ENCODE assay signal across 19 mouse cellular contexts in genomic region chr9:100978666-100979065, GRCm38 (mm10).
"Had no signal": no experiment of that assay in that cellular context is flagged by ENCODE, and none has a peak within 500 bp of the region (broad histone marks: within the 10 kb centered on the region; RNA-seq: fewer than 3 reads in every experiment).

No protein-coding gene starts in this region.

- H3K27me3 ChIP-seq: heart, embryonic 12.5 days; hindbrain, embryonic 12.5 days; intestine, embryonic 15.5 days; kidney, embryonic 15.5 days; limb, embryonic 12.5 days; liver, embryonic 12.5 days had no signal

- H3K36me3 ChIP-seq: intestine, embryonic 15.5 days; liver, embryonic 12.5 days had no signal

- H3K4me3 ChIP-seq: gastrocnemius, adult 2 months; heart, embryonic 12.5 days; hindbrain, embryonic 10.5 days; hindbrain, embryonic 12.5 days; intestine, embryonic 15.5 days; kidney, embryonic 15.5 days; limb, embryonic 12.5 days; liver, embryonic 12.5 days had no signal

- H3K27ac ChIP-seq: gastrocnemius, adult 2 months; hindbrain, embryonic 10.5 days; hindbrain, embryonic 12.5 days; hindbrain, embryonic 14.5 days; intestine, embryonic 15.5 days; kidney, embryonic 15.5 days; kidney, postnatal 0 days; liver, embryonic 12.5 days; liver, embryonic 14.5 days had no signal

- ATAC-seq: hindbrain, embryonic 16.5 days; inflammation-experienced regulatory T-cells, adult 6 months; intestine, embryonic 15.5 days; intestine, postnatal 0 days; liver, embryonic 12.5 days had no signal

- H3K4me2 ChIP-seq: heart, embryonic 12.5 days; hindbrain, embryonic 12.5 days; hindbrain, embryonic 14.5 days; intestine, embryonic 15.5 days; kidney, embryonic 15.5 days; limb, embryonic 12.5 days; liver, embryonic 12.5 days had no signal

- DNase-seq: gastrocnemius, adult 2 months; gastrocnemius, postnatal 10 days; gastrocnemius, postnatal 25 days; kidney, adult 9 months; layer of hippocampus, adult 9-11 months; layer of hippocampus, postnatal 36 days had no signal

- H3K9ac ChIP-seq: heart, embryonic 12.5 days; hindbrain, embryonic 12.5 days; hindbrain, embryonic 14.5 days; intestine, embryonic 15.5 days; kidney, embryonic 15.5 days; limb, embryonic 12.5 days; liver, embryonic 12.5 days; liver, embryonic 14.5 days had no signal

- H3K9me3 ChIP-seq: hindbrain, embryonic 10.5 days; hindbrain, embryonic 12.5 days; intestine, embryonic 15.5 days; kidney, embryonic 15.5 days; liver, embryonic 12.5 days had no signal

- H3K4me1 ChIP-seq: hindbrain, embryonic 10.5 days; hindbrain, embryonic 12.5 days; intestine, embryonic 15.5 days; kidney, embryonic 15.5 days; liver, embryonic 12.5 days had no signal
